Mouse (Mus musculus) urinary bladder, postnatal 4 days (tissue): ENCODE results near the gene Tpgs1.

Source experiments
- DNase-seq, 2 experiments: peaks; one replicate each; pipeline ENCODE4 v3.0.0; 2021 to 2022; ENCODE audit warnings: low spot score in 2 of 2

Gene Tpgs1

GRCm38 (mm10) chr10:79668076-79668475 lies 1.1 kb upstream of the Tpgs1 start:
- no peak for DNase-seq

GRCm38 (mm10) chr10:79669576-79670057 lies 448 bp downstream of the Tpgs1 start:
- DNase-seq, result peak; percentile 61 to 74

- DNase-seq, result no peak
Observed at GRCm38 (mm10) chr10:79670071-79670888, 1.1 kb downstream of the Tpgs1 start.

GRCm38 (mm10) chr10:79671396-79672087 lies 2.4 kb downstream of the Tpgs1 start:
- DNase-seq, result no peak

GRCm38 (mm10) chr10:79672088-79672455 lies 2.9 kb downstream of the Tpgs1 start:
- DNase-seq, result no peak

GRCm38 (mm10) chr10:79673054-79673453 lies 3.9 kb downstream of the Tpgs1 start:
- DNase-seq, result no peak

GRCm38 (mm10) chr10:79675346-79676035 lies 6.3 kb downstream of the Tpgs1 start:
- no peak for DNase-seq

- no peak for DNase-seq
Observed at GRCm38 (mm10) chr10:79680606-79681495, 11.7 kb downstream of the Tpgs1 start.

- DNase-seq, result peak; percentile 98 to 100
Observed at GRCm38 (mm10) chr10:79681591-79682245, 12.5 kb downstream of the Tpgs1 start, which contains the start of gene Cdc34. Gene Cdc34 (plus strand): TSS chr10:79682195.

- peak in 1 of 2 experiments; percentile 33 for DNase-seq
Observed at GRCm38 (mm10) chr10:79682551-79682915, 13.4 kb downstream of the Tpgs1 start.

- DNase-seq, result peak; percentile 51 to 79
Observed at GRCm38 (mm10) chr10:79682916-79683582, 13.9 kb downstream of the Tpgs1 start.

GRCm38 (mm10) chr10:79683726-79684640 lies 14.8 kb downstream of the Tpgs1 start:
- DNase-seq, result no peak

- DNase-seq, result no peak
Observed at GRCm38 (mm10) chr10:79684770-79685600, 15.8 kb downstream of the Tpgs1 start.

GRCm38 (mm10) chr10:79686219-79686618 lies 17.1 kb downstream of the Tpgs1 start:
- DNase-seq, result no peak

GRCm38 (mm10) chr10:79686691-79687090 lies 17.5 kb downstream of the Tpgs1 start:
- no peak for DNase-seq

GRCm38 (mm10) chr10:79687513-79687912 lies 18.3 kb downstream of the Tpgs1 start:
- no peak for DNase-seq

- no peak for DNase-seq
Observed at GRCm38 (mm10) chr10:79688720-79689119, 19.6 kb downstream of the Tpgs1 start, which contains the start of gene Gzmm. Gene Gzmm (plus strand): TSS chr10:79689020.

GRCm38 (mm10) chr10:79689178-79689577 lies 20.0 kb downstream of the Tpgs1 start:
- DNase-seq, result no peak
